Mouse (Mus musculus) cerebellum, postnatal 36 days (tissue): ENCODE data around the gene Sun2.
A peak's percentile ranks its signal among the peaks of the same experiment; 100 is the strongest.

ENCODE experiments used
- DNase-seq, 2 experiments: peaks; one replicate each; pipeline ENCODE4 v3.0.0; 2021 to 2022; ENCODE audit warnings: mixed read lengths in 2 of 2

The Sun2 gene

GRCm38 (mm10) chr15:79686046-79686869 lies 56.1 kb downstream of the Sun2 start:
- no peak for DNase-seq

GRCm38 (mm10) chr15:79685141-79685641 lies 57.1 kb downstream of the Sun2 start:
- no peak for DNase-seq

- DNase-seq: peak; percentile 43 to 55
Observed at GRCm38 (mm10) chr15:79684616-79685015, 57.7 kb downstream of the Sun2 start.

GRCm38 (mm10) chr15:79683707-79684465 lies 58.5 kb downstream of the Sun2 start:
- DNase-seq: no peak

- DNase-seq: no peak
Observed at GRCm38 (mm10) chr15:79683146-79683545, 59.2 kb downstream of the Sun2 start.

- no peak for DNase-seq
Observed at GRCm38 (mm10) chr15:79681973-79682372, 60.4 kb downstream of the Sun2 start.

- DNase-seq: no peak
Observed at GRCm38 (mm10) chr15:79677936-79678335, 64.4 kb downstream of the Sun2 start.
